Mouse (Mus musculus) erythroblast, embryonic 14.5 days (primary cell): ENCODE data around the gene Depp1.

Experiments used
- GATA1 ChIP-seq: IDR thresholded peaks from 2 replicates; pipeline ENCODE4 v1.6.1; 2012; ENCODE audit warnings: low read length, inconsistent platforms, mixed read lengths
- TAL1 ChIP-seq: IDR thresholded peaks from 3 replicates; pipeline ENCODE4 v1.6.1; 2012; ENCODE audit warnings: low read length, inconsistent platforms, mixed read lengths

GRCm38 (mm10) chr6:116668682-116669470, 18.5 kb downstream of the Depp1 start:
- no peak for TF ChIP-seq TAL1
- no peak for TF ChIP-seq GATA1
